Mouse (Mus musculus) liver, embryonic 14.5 days (tissue): Measurements from ENCODE around the gene Sun1.

Experiments used
- CTCF ChIP-seq: IDR thresholded peaks from 2 replicates; pipeline ENCODE4 v1.5.1; 2016; ENCODE audit warnings: antibody characterized with exemption, low read depth, control low read depth
- EP300 ChIP-seq: IDR thresholded peaks from 2 replicates; pipeline ENCODE4 v1.6.1; 2016; ENCODE audit warnings: antibody characterized with exemption, low read depth

- no peak for TF ChIP-seq CTCF
- TF ChIP-seq EP300: no peak
These were observed 38.8 kb upstream of the Sun1 start for GRCm38 (mm10) chr5:139161632-139162031.
